Mouse (Mus musculus) kidney, postnatal 0 days (tissue): ENCODE data around the gene Fbxo4. TPM values are rescaled to one million over a fixed set of nuclear protein-coding genes. Genes with fewer than 3 reads are reported as not detected.

Experiments used
- ATAC-seq: fragments of 200-750 bp; cut with Nextera tagmentation; replicated peaks from 2 replicates; pipeline ENCODE4 v1.8.0; 2017; ENCODE audit warnings: low read depth, moderate number of reproducible peaks, moderate TSS enrichment, moderate library complexity; ENCODE audit not compliant: low FRiP score
- DNase-seq: peaks from one replicate; pipeline ENCODE4 v3.0.0-alpha.2; 2016; ENCODE audit warnings: low spot score
- H3K27ac ChIP-seq: fragments of 300-500 bp; sonication (generic); 2 replicates; pipeline ENCODE4 v1.5.1; 2014; ENCODE audit warnings: mild to moderate bottlenecking
- H3K27me3 ChIP-seq: fragments of 300-500 bp; sonication (generic); 2 replicates; pipeline ENCODE4 v1.6.1; 2014; ENCODE audit warnings: low read length, mixed read lengths; ENCODE audit not compliant: insufficient read depth
- H3K36me3 ChIP-seq: fragments of 300-500 bp; sonication (generic); 2 replicates; pipeline ENCODE4 v1.6.1; 2014; ENCODE audit warnings: low read length, mixed read lengths; ENCODE audit not compliant: insufficient read depth
- H3K4me1 ChIP-seq: fragments of 300-500 bp; sonication (generic); replicated peaks from 2 replicates; pipeline ENCODE4 v1.6.1; 2014; ENCODE audit warnings: antibody characterized with exemption, low read length, mixed read lengths; ENCODE audit not compliant: insufficient read depth
- H3K4me2 ChIP-seq: fragments of 300-500 bp; sonication (generic); 2 replicates; pipeline ENCODE4 v1.6.1; 2014; ENCODE audit warnings: mild to moderate bottlenecking, low read length, moderate library complexity, mixed read lengths
- H3K4me3 ChIP-seq: fragments of 300-500 bp; sonication (generic); replicated peaks from 2 replicates; pipeline ENCODE4 v1.5.1; 2014; ENCODE audit warnings: low read depth, low read length
- H3K9ac ChIP-seq: fragments of 300-500 bp; sonication (generic); 2 replicates; pipeline ENCODE4 v1.6.1; 2014; ENCODE audit warnings: low read depth, low read length
- H3K9me3 ChIP-seq: fragments of 300-500 bp; sonication (generic); replicated peaks from 2 replicates; pipeline ENCODE4 v1.6.1; 2016; ENCODE audit warnings: low read length, inconsistent platforms, mixed read lengths
- CTCF ChIP-seq: IDR thresholded peaks from 2 replicates; pipeline ENCODE4 v1.5.1; 2016; ENCODE audit warnings: antibody characterized with exemption, low read depth, mild to moderate bottlenecking, moderate library complexity
- WGBS: fragments of 180-500 bp; shearing (Covaris S2); extraction: QIAGEN DNeasy Blood & Tissue Kit; methylation state at CpG from one replicate; pipeline ENCODE4 v1.1.7; 2014; 5-methylcytosine and 5-hydroxymethylcytosine counted together
- polyA plus RNA-seq: library from polyadenylated mRNA; unstranded; fragments of >200 nt; fragmentation: Nextera tagmentation; extraction: Ambion mirVana; gene quantifications from 2 replicates; pipeline ENCODE4 v1.2.1, GENCODE M21; 2015

The Fbxo4 gene
- polyA plus RNA-seq, 1 experiment from 2014 or later, result 18.0 TPM

- no peak for ATAC-seq
- 0 out of 2 replicates have a peak, but pooled peaks cover 3% of the 10 kb centered on the region for H3K4me1 ChIP-seq
- no peak overlapping the region for H3K27ac ChIP-seq
- no peaks in the 10 kb centered on the region for H3K9me3 ChIP-seq
- H3K4me3 ChIP-seq, result no peak overlapping the region
- H3K4me2 ChIP-seq, result no peak overlapping the region
- TF ChIP-seq CTCF, result no peak
- H3K9ac ChIP-seq, result no peak overlapping the region
- no peak for DNase-seq
- H3K27me3 ChIP-seq, result no peaks in the 10 kb centered on the region
- H3K36me3 ChIP-seq, result no peaks in the 10 kb centered on the region
- WGBS, result 70% methylated on average over 2 of the region's 2 CpGs
Observed at GRCm38 (mm10) chr15:3999144-3999543, 19.8 kb upstream of the Fbxo4 start.

- no peak for DNase-seq
- peak overlapping the region; percentile 52 for H3K9ac ChIP-seq
- no peak; the same call in 1 of the 2 replicates for ATAC-seq
- H3K27ac ChIP-seq, result peak overlapping the region; percentile 94
- H3K4me2 ChIP-seq, result peak overlapping the region; percentile 62
- H3K9me3 ChIP-seq, result no peaks in the 10 kb centered on the region
- 17% methylated on average over 14 of the region's 14 CpGs for WGBS
- H3K4me1 ChIP-seq, result 0 out of 2 replicates have a peak, but pooled peaks cover 3% of the 10 kb centered on the region
- no peak for TF ChIP-seq CTCF
- peaks cover 8% of the 10 kb centered on the region for H3K36me3 ChIP-seq
- H3K4me3 ChIP-seq, result peak overlapping the region; percentile 44
- H3K27me3 ChIP-seq, result no peaks in the 10 kb centered on the region
Observed at GRCm38 (mm10) chr15:3996267-3997010, 17.1 kb upstream of the Fbxo4 start.

- H3K9ac ChIP-seq, result peak within 1 kb of the TSS; percentile 61
- peak within 1 kb of the TSS; percentile 62 for H3K4me2 ChIP-seq
- WGBS, result under 1% methylated on average over 61 of the region's 61 CpGs
- peaks cover 9% of the 10 kb centered on the region for H3K36me3 ChIP-seq
- peak within 1 kb of the TSS; percentile 44 for H3K4me3 ChIP-seq
- peak; percentile 14; the same call in 1 of the 2 replicates for TF ChIP-seq CTCF
- peak within 1 kb of the TSS; percentile 94 for H3K27ac ChIP-seq
- no peaks in the 10 kb centered on the region for H3K27me3 ChIP-seq
- 0 out of 2 replicates have a peak, but pooled peaks cover 3% of the 10 kb centered on the region for H3K4me1 ChIP-seq
- ATAC-seq, result peak; percentile 99
- peak; percentile 100 for DNase-seq
- H3K9me3 ChIP-seq, result no peaks in the 10 kb centered on the region
Observed at GRCm38 (mm10) chr15:3995448-3996266, 16.3 kb upstream of the Fbxo4 start, which contains the start of gene AW549877. Gene AW549877, minus strand, starts transcription at chr15:3995744.

GRCm38 (mm10) chr15:3994852-3995447 is 15.6 kb upstream of the Fbxo4 start:
- Histone ChIP-seq H3K9me3 (no peaks in the 10 kb centered on the region), H3K36me3 (peaks cover 12% of the 10 kb centered on the region), H3K4me1 (0 out of 2 replicates have a peak, but pooled peaks cover 3% of the 10 kb centered on the region), H3K4me2 (peak overlapping the region; percentile 53), H3K4me3 (peak overlapping the region; percentile 44), H3K9ac (peak overlapping the region; percentile 61), H3K27me3 (no peaks in the 10 kb centered on the region), H3K27ac (peak overlapping the region; percentile 87)
- no peak for TF ChIP-seq CTCF
- DNase-seq (no peak), ATAC-seq (no peak)
- WGBS, result 23% methylated on average over 14 of the region's 14 CpGs

- no peak overlapping the region for H3K4me2 ChIP-seq
- no peaks in the 10 kb centered on the region for H3K9me3 ChIP-seq
- no peak overlapping the region for H3K27ac ChIP-seq
- peak; percentile 77 for TF ChIP-seq CTCF
- peaks cover 38% of the 10 kb centered on the region for H3K36me3 ChIP-seq
- DNase-seq (peak; percentile 69), ATAC-seq (no peak)
- H3K4me1 ChIP-seq, result no peaks in the 10 kb centered on the region
- 62% methylated on average over 2 of the region's 2 CpGs for WGBS
- H3K4me3 ChIP-seq, result no peak overlapping the region
- no peaks in the 10 kb centered on the region for H3K27me3 ChIP-seq
- H3K9ac ChIP-seq, result no peak overlapping the region
Observed at GRCm38 (mm10) chr15:3987981-3988380, 8.6 kb upstream of the Fbxo4 start.

GRCm38 (mm10) chr15:3984876-3985275 is 5.5 kb upstream of the Fbxo4 start:
- peaks cover 29% of the 10 kb centered on the region for H3K36me3 ChIP-seq
- H3K9ac ChIP-seq, result no peak overlapping the region
- ATAC-seq (no peak), DNase-seq (no peak)
- no peak overlapping the region for H3K27ac ChIP-seq
- no peaks in the 10 kb centered on the region for H3K27me3 ChIP-seq
- H3K9me3 ChIP-seq, result no peaks in the 10 kb centered on the region
- WGBS, result 84% methylated on average over 2 of the region's 2 CpGs
- H3K4me3 ChIP-seq, result no peak overlapping the region
- no peaks in the 10 kb centered on the region for H3K4me1 ChIP-seq
- TF ChIP-seq CTCF, result no peak
- H3K4me2 ChIP-seq, result no peak overlapping the region
